Mouse (Mus musculus) kidney, postnatal 0 days (tissue): ENCODE results near the gene Ccdc194. TPM values are rescaled to one million over a fixed set of nuclear protein-coding genes. Genes with fewer than 3 reads are reported as not detected.

Experiments
- ATAC-seq: fragments of 200-750 bp; cut with Nextera tagmentation; replicated peaks from 2 replicates; pipeline ENCODE4 v1.8.0; 2017; ENCODE audit warnings: low read depth, moderate number of reproducible peaks, moderate TSS enrichment, moderate library complexity; ENCODE audit not compliant: low FRiP score
- DNase-seq: peaks from one replicate; pipeline ENCODE4 v3.0.0-alpha.2; 2016; ENCODE audit warnings: low spot score
- H3K27ac ChIP-seq: fragments of 300-500 bp; sonication (generic); 2 replicates; pipeline ENCODE4 v1.5.1; 2014; ENCODE audit warnings: mild to moderate bottlenecking
- H3K27me3 ChIP-seq: fragments of 300-500 bp; sonication (generic); 2 replicates; pipeline ENCODE4 v1.6.1; 2014; ENCODE audit warnings: low read length, mixed read lengths; ENCODE audit not compliant: insufficient read depth
- H3K36me3 ChIP-seq: fragments of 300-500 bp; sonication (generic); 2 replicates; pipeline ENCODE4 v1.6.1; 2014; ENCODE audit warnings: low read length, mixed read lengths; ENCODE audit not compliant: insufficient read depth
- H3K4me1 ChIP-seq: fragments of 300-500 bp; sonication (generic); replicated peaks from 2 replicates; pipeline ENCODE4 v1.6.1; 2014; ENCODE audit warnings: antibody characterized with exemption, low read length, mixed read lengths; ENCODE audit not compliant: insufficient read depth
- H3K4me2 ChIP-seq: fragments of 300-500 bp; sonication (generic); 2 replicates; pipeline ENCODE4 v1.6.1; 2014; ENCODE audit warnings: mild to moderate bottlenecking, low read length, moderate library complexity, mixed read lengths
- H3K4me3 ChIP-seq: fragments of 300-500 bp; sonication (generic); replicated peaks from 2 replicates; pipeline ENCODE4 v1.5.1; 2014; ENCODE audit warnings: low read depth, low read length
- H3K9ac ChIP-seq: fragments of 300-500 bp; sonication (generic); 2 replicates; pipeline ENCODE4 v1.6.1; 2014; ENCODE audit warnings: low read depth, low read length
- H3K9me3 ChIP-seq: fragments of 300-500 bp; sonication (generic); replicated peaks from 2 replicates; pipeline ENCODE4 v1.6.1; 2016; ENCODE audit warnings: low read length, inconsistent platforms, mixed read lengths
- CTCF ChIP-seq: IDR thresholded peaks from 2 replicates; pipeline ENCODE4 v1.5.1; 2016; ENCODE audit warnings: antibody characterized with exemption, low read depth, mild to moderate bottlenecking, moderate library complexity
- WGBS: fragments of 180-500 bp; shearing (Covaris S2); extraction: QIAGEN DNeasy Blood & Tissue Kit; methylation state at CpG from one replicate; pipeline ENCODE4 v1.1.7; 2014; 5-methylcytosine and 5-hydroxymethylcytosine counted together
- polyA plus RNA-seq: library from polyadenylated mRNA; unstranded; fragments of >200 nt; fragmentation: Nextera tagmentation; extraction: Ambion mirVana; gene quantifications from 2 replicates; pipeline ENCODE4 v1.2.1, GENCODE M21; 2015

Ccdc194 gene
- polyA plus RNA-seq, 1 experiment from 2014 or later: 0.20 TPM

- peak overlapping the region; percentile 20 for H3K4me3 ChIP-seq
- peaks cover 11% of the 10 kb centered on the region; the same call in 1 of the 2 replicates for H3K27me3 ChIP-seq
- ATAC-seq (peak; percentile 30), DNase-seq (peak; percentile 71)
- H3K9ac ChIP-seq: no peak overlapping the region
- H3K4me1 ChIP-seq: peaks cover 4% of the 10 kb centered on the region; the same call in 1 of the 2 replicates
- no peak overlapping the region for H3K27ac ChIP-seq
- H3K9me3 ChIP-seq: no peaks in the 10 kb centered on the region
- peak; percentile 81 for TF ChIP-seq CTCF
- H3K36me3 ChIP-seq: no peaks in the 10 kb centered on the region
- 2% methylated on average over 33 of the region's 33 CpGs for WGBS
- H3K4me2 ChIP-seq: peak overlapping the region; percentile 51
Measured at GRCm38 (mm10) chr8:71562751-71563150, 37.2 kb upstream of the Ccdc194 start.

- Histone ChIP-seq H3K9me3 (no peaks in the 10 kb centered on the region), H3K4me3 (no peak overlapping the region), H3K9ac (no peak overlapping the region), H3K4me2 (no peak overlapping the region), H3K4me1 (peaks cover 4% of the 10 kb centered on the region; the same call in 1 of the 2 replicates), H3K27ac (no peak overlapping the region), H3K36me3 (no peaks in the 10 kb centered on the region), H3K27me3 (peaks cover 12% of the 10 kb centered on the region; the same call in 1 of the 2 replicates)
- peak; percentile 89 for DNase-seq
- TF ChIP-seq CTCF: peak; percentile 98
- ATAC-seq: peak; percentile 14; the same call in 1 of the 2 replicates
- WGBS: 4% methylated on average over 15 of the region's 15 CpGs
Measured at GRCm38 (mm10) chr8:71561401-71561800, 35.9 kb upstream of the Ccdc194 start.

- no peak overlapping the region for H3K4me2 ChIP-seq
- no peak overlapping the region for H3K27ac ChIP-seq
- TF ChIP-seq CTCF: no peak
- H3K9me3 ChIP-seq: no peaks in the 10 kb centered on the region
- H3K9ac ChIP-seq: no peak overlapping the region
- 87% methylated on average over 5 of the region's 5 CpGs for WGBS
- no peak overlapping the region for H3K4me3 ChIP-seq
- no peaks in the 10 kb centered on the region for H3K36me3 ChIP-seq
- DNase-seq (no peak), ATAC-seq (no peak)
- H3K4me1 ChIP-seq: peaks cover 4% of the 10 kb centered on the region; the same call in 1 of the 2 replicates
- peaks cover 12% of the 10 kb centered on the region; the same call in 1 of the 2 replicates for H3K27me3 ChIP-seq
Measured at GRCm38 (mm10) chr8:71560765-71561164, 35.3 kb upstream of the Ccdc194 start.

GRCm38 (mm10) chr8:71560071-71560470 is 34.6 kb upstream of the Ccdc194 start:
- no peak for TF ChIP-seq CTCF
- peaks cover 12% of the 10 kb centered on the region; the same call in 1 of the 2 replicates for H3K27me3 ChIP-seq
- no peak overlapping the region for H3K9ac ChIP-seq
- no peaks in the 10 kb centered on the region for H3K9me3 ChIP-seq
- H3K27ac ChIP-seq: no peak overlapping the region
- WGBS: 73% methylated on average over 3 of the region's 3 CpGs
- ATAC-seq: no peak
- DNase-seq: no peak
- H3K36me3 ChIP-seq: no peaks in the 10 kb centered on the region
- no peak overlapping the region for H3K4me3 ChIP-seq
- H3K4me1 ChIP-seq: peaks cover 4% of the 10 kb centered on the region; the same call in 1 of the 2 replicates
- H3K4me2 ChIP-seq: no peak overlapping the region

- Histone ChIP-seq H3K36me3 (no peaks in the 10 kb centered on the region), H3K9ac (peak overlapping the region; percentile 61; the same call in 1 of the 2 replicates), H3K27ac (no peak overlapping the region), H3K9me3 (no peaks in the 10 kb centered on the region), H3K4me3 (peak overlapping the region; percentile 52), H3K4me2 (peak overlapping the region; percentile 84), H3K4me1 (peaks cover 4% of the 10 kb centered on the region; the same call in 1 of the 2 replicates), H3K27me3 (peaks cover 12% of the 10 kb centered on the region; the same call in 1 of the 2 replicates)
- peak; percentile 17; the same call in 1 of the 2 replicates for TF ChIP-seq CTCF
- peak; percentile 65 for ATAC-seq
- peak; percentile 94 for DNase-seq
- 2% methylated on average over 24 of the region's 24 CpGs for WGBS
Measured at GRCm38 (mm10) chr8:71558958-71559690, 33.6 kb upstream of the Ccdc194 start.

- DNase-seq (no peak), ATAC-seq (peak; percentile 34; the same call in 1 of the 2 replicates)
- 4% methylated on average over 70 of the region's 70 CpGs for WGBS
- TF ChIP-seq CTCF: no peak
- Histone ChIP-seq H3K4me1 (peaks cover 4% of the 10 kb centered on the region; the same call in 1 of the 2 replicates), H3K4me3 (peak within 1 kb of the TSS; percentile 52), H3K27me3 (peaks cover 12% of the 10 kb centered on the region; the same call in 1 of the 2 replicates), H3K4me2 (peak within 1 kb of the TSS; percentile 84), H3K27ac (no peak within 1 kb of the TSS), H3K36me3 (no peaks in the 10 kb centered on the region), H3K9ac (peak within 1 kb of the TSS; percentile 61), H3K9me3 (no peaks in the 10 kb centered on the region)
Measured at GRCm38 (mm10) chr8:71558071-71558957, 32.8 kb upstream of the Ccdc194 start, which contains the start of gene Tmem221. Gene Tmem221 (minus strand): TSS chr8:71558871.
